Comparison of ENCODE assay signal across 20 mouse cellular contexts in genomic region chr9:89913135-89913534, GRCm38 (mm10). TPM values are rescaled to one million over a fixed set of nuclear protein-coding genes. Genes with fewer than 3 reads are reported as not detected.
DNase-seq lines count a peak whose midpoint lies in the region; ATAC-seq and TF ChIP-seq lines count a peak whose summit lies in the region.
"Had no signal": no experiment of that assay in that cellular context is flagged by ENCODE, and none has a peak within 500 bp of the region (broad histone marks: within the 10 kb centered on the region; RNA-seq: fewer than 3 reads in every experiment).

No protein-coding gene starts in this region.

- H3K27me3 ChIP-seq in heart, embryonic 11.5 days (ENCODE audit: control insufficient read depth, insufficient read depth, low read length) = peaks cover 69% of the 10 kb centered on the region
- peaks cover 78% of the 10 kb centered on the region for H3K27me3 ChIP-seq in heart, embryonic 10.5 days (ENCODE audit: insufficient read depth, poor library complexity, severe bottlenecking)
- H3K27me3 ChIP-seq in liver, embryonic 11.5 days (replicated peaks; ENCODE audit: control insufficient read depth, insufficient read depth, low read length) = peaks cover 46% of the 10 kb centered on the region
- peaks cover 48% of the 10 kb centered on the region for H3K27me3 ChIP-seq in liver, postnatal 0 days (ENCODE audit: insufficient read depth, low read length)
- peaks cover 26% of the 10 kb centered on the region; the same call in 1 of the 2 replicates for H3K27me3 ChIP-seq in stomach, postnatal 0 days (ENCODE audit: control insufficient read depth, insufficient read depth, low read length)

- no peak overlapping the region for H3K4me3 ChIP-seq in heart, embryonic 11.5 days (ENCODE audit: low read depth, low read length)
- no peak overlapping the region for H3K4me3 ChIP-seq in heart, embryonic 10.5 days
- H3K4me3 ChIP-seq in liver, embryonic 11.5 days (ENCODE audit: low read depth, low read length) = no peak overlapping the region
- H3K4me3 ChIP-seq in liver, postnatal 0 days (ENCODE audit: low read depth, low read length) = no peak overlapping the region
- no peak overlapping the region for H3K4me3 ChIP-seq in stomach, postnatal 0 days (ENCODE audit: low read depth, low read length)
- H3K4me3 ChIP-seq: embryonic facial prominence, embryonic 10.5 days; forebrain, embryonic 13.5 days; heart, embryonic 15.5 days; hindbrain, embryonic 13.5 days had no signal

- 0 out of 2 replicates have a peak, but pooled peaks have one; percentile 12 for ATAC-seq in heart, embryonic 11.5 days (replicated peaks; ENCODE audit: insufficient number of reproducible peaks, low FRiP score, low TSS enrichment)
- peak; percentile 30; the same call in 1 of the 2 replicates for ATAC-seq in liver, embryonic 11.5 days (replicated peaks; ENCODE audit: low FRiP score)
- ATAC-seq in liver, postnatal 0 days = peak; percentile 59
- peak; percentile 38; the same call in 1 of the 2 replicates for ATAC-seq in stomach, postnatal 0 days (ENCODE audit: low FRiP score, low TSS enrichment)
- ATAC-seq: activated CD4-positive, CD25-positive, alpha-beta regulatory T cell, adult 4 months; forebrain, embryonic 13.5 days; forebrain, postnatal 0 days; Patski had no signal

- H3K36me3 ChIP-seq in heart, embryonic 11.5 days (ENCODE audit: control insufficient read depth, insufficient read depth, low read length) = no peaks in the 10 kb centered on the region
- no peaks in the 10 kb centered on the region for H3K36me3 ChIP-seq in heart, embryonic 10.5 days
- no peaks in the 10 kb centered on the region for H3K36me3 ChIP-seq in liver, embryonic 11.5 days (ENCODE audit: control insufficient read depth, insufficient read depth, low read length)
- H3K36me3 ChIP-seq in liver, postnatal 0 days (replicated peaks; ENCODE audit: insufficient read depth, low read length) = no peaks in the 10 kb centered on the region
- H3K36me3 ChIP-seq in stomach, postnatal 0 days (ENCODE audit: control insufficient read depth, insufficient read depth, low read length) = no peaks in the 10 kb centered on the region
- H3K36me3 ChIP-seq: embryonic facial prominence, embryonic 10.5 days; heart, embryonic 15.5 days; hindbrain, embryonic 13.5 days had no signal

- no peaks in the 10 kb centered on the region for H3K9me3 ChIP-seq in heart, embryonic 11.5 days (replicated peaks; ENCODE audit: control insufficient read depth, low read length)
- H3K9me3 ChIP-seq in heart, embryonic 10.5 days = no peaks in the 10 kb centered on the region
- no peaks in the 10 kb centered on the region for H3K9me3 ChIP-seq in liver, embryonic 11.5 days (ENCODE audit: control insufficient read depth, low read length)
- no peaks in the 10 kb centered on the region for H3K9me3 ChIP-seq in liver, postnatal 0 days (ENCODE audit: low read length)
- H3K9me3 ChIP-seq in stomach, postnatal 0 days (ENCODE audit: control insufficient read depth, low read length) = no peaks in the 10 kb centered on the region
- H3K9me3 ChIP-seq: embryonic facial prominence, embryonic 10.5 days; forebrain, embryonic 13.5 days; heart, embryonic 15.5 days; hindbrain, embryonic 13.5 days had no signal

- WGBS in heart, embryonic 11.5 days (ENCODE audit: insufficient replicate concordance) = 48% methylated on average over 4 of the region's 4 CpGs
- 41% methylated on average over 4 of the region's 4 CpGs for WGBS in heart, embryonic 10.5 days
- WGBS in liver, embryonic 11.5 days = 37% methylated on average over 4 of the region's 4 CpGs
- 33% methylated on average over 4 of the region's 4 CpGs for WGBS in liver, postnatal 0 days (ENCODE audit: insufficient replicate concordance)
- 27% methylated on average over 4 of the region's 4 CpGs for whole genome bisulfite sequencing in stomach, postnatal 0 days

- no peak overlapping the region for H3K9ac ChIP-seq in heart, embryonic 11.5 days (ENCODE audit: low read depth, low read length)
- H3K9ac ChIP-seq in liver, embryonic 11.5 days (ENCODE audit: low read depth, low read length) = no peak overlapping the region
- H3K9ac ChIP-seq in liver, postnatal 0 days (replicated peaks) = no peak overlapping the region
- H3K9ac ChIP-seq in stomach, postnatal 0 days (ENCODE audit: low read length) = no peak overlapping the region
- H3K9ac ChIP-seq: forebrain, embryonic 13.5 days; forebrain, postnatal 0 days; heart, embryonic 15.5 days; hindbrain, embryonic 13.5 days had no signal

- no peak overlapping the region for H3K27ac ChIP-seq in heart, embryonic 11.5 days (ENCODE audit: low read depth, low read length)
- no peak overlapping the region for H3K27ac ChIP-seq in heart, embryonic 10.5 days
- H3K27ac ChIP-seq in liver, embryonic 11.5 days (ENCODE audit: low read depth, low read length) = no peak overlapping the region
- no peak overlapping the region for H3K27ac ChIP-seq in liver, postnatal 0 days (ENCODE audit: low read depth)
- H3K27ac ChIP-seq in stomach, postnatal 0 days (replicated peaks) = no peak overlapping the region
- H3K27ac ChIP-seq: embryonic facial prominence, embryonic 10.5 days; forebrain, embryonic 13.5 days; heart, embryonic 15.5 days; hindbrain, embryonic 13.5 days had no signal

- no peak overlapping the region for H3K4me2 ChIP-seq in heart, embryonic 11.5 days
- H3K4me2 ChIP-seq in liver, embryonic 11.5 days = no peak overlapping the region
- H3K4me2 ChIP-seq in liver, postnatal 0 days (ENCODE audit: low read depth, low read length) = no peak overlapping the region
- H3K4me2 ChIP-seq in stomach, postnatal 0 days (replicated peaks; ENCODE audit: low read depth) = no peak overlapping the region
- H3K4me2 ChIP-seq: forebrain, embryonic 13.5 days; heart, embryonic 15.5 days; hindbrain, embryonic 13.5 days had no signal

- TF ChIP-seq EP300 in liver, postnatal 0 days (IDR thresholded peaks at IDR 0.05; ENCODE audit: low read depth) = no peak
- TF ChIP-seq EP300 in stomach, postnatal 0 days (optimal IDR thresholded peaks at IDR 0.05) = no peak

- TF ChIP-seq CTCF in liver, postnatal 0 days (IDR thresholded peaks at IDR 0.05; ENCODE audit: low read depth) = no peak
- no peak for TF ChIP-seq CTCF in stomach, postnatal 0 days (IDR thresholded peaks at IDR 0.05; ENCODE audit: low read depth)

- DNase-seq in heart, embryonic 10.5 days (ENCODE audit: low spot score) = no peak
- DNase-seq in liver, embryonic 11.5 days (ENCODE audit: low spot score) = no peak
- DNase-seq in liver = no peak
- no peak for DNase-seq in liver, postnatal 0 days
- peak; percentile 14 for DNase-seq in stomach, postnatal 0 days (ENCODE audit: low spot score)
- DNase-seq in cerebellum, postnatal 25 days = no peak
- DNase-seq in right cerebral cortex, postnatal 36 days (ENCODE audit: low spot score in 2 of 2) = no peak
- DNase-seq: adrenal gland, postnatal 25 days; cerebellum, adult 18-20 months; forebrain, postnatal 0 days; gastrocnemius, postnatal 14 days; heart, postnatal 14 days had no signal

- peaks cover 7% of the 10 kb centered on the region for H3K4me1 ChIP-seq in heart, embryonic 11.5 days (ENCODE audit: control insufficient read depth, insufficient read depth, low read length)
- H3K4me1 ChIP-seq in heart, embryonic 10.5 days = peaks cover 29% of the 10 kb centered on the region
- H3K4me1 ChIP-seq in liver, embryonic 11.5 days (replicated peaks; ENCODE audit: control insufficient read depth, insufficient read depth, low read length) = peaks cover 8% of the 10 kb centered on the region; the same call in 1 of the 2 replicates
- peaks cover 6% of the 10 kb centered on the region for H3K4me1 ChIP-seq in liver, postnatal 0 days (ENCODE audit: insufficient read depth)
- H3K4me1 ChIP-seq in stomach, postnatal 0 days (replicated peaks; ENCODE audit: control insufficient read depth, insufficient read depth) = 0 out of 2 replicates have a peak, but pooled peaks cover 7% of the 10 kb centered on the region

RNA-seq across cellular contexts. Expression of gene Rasgrf1, which starts 3.4 kb away (rescaled TPM):
- polyA plus RNA-seq in heart, embryonic 11.5 days (2014; fragmentation: Nextera tagmentation; extraction: Ambion mirVana) = 0.10 and 0.19 TPM in 2 replicates
- 0.13 and 0.22 TPM in 2 replicates for polyA plus RNA-seq in heart, embryonic 10.5 days (2016; fragmentation: Nextera tagmentation; extraction: Ambion mirVana)
- polyA plus RNA-seq in liver, embryonic 11.5 days (2014; fragmentation: Nextera tagmentation; extraction: Ambion mirVana) = not detected in 2 replicates
- 0.05 TPM in 1 of 2 replicates, not detected in the other for polyA plus RNA-seq in liver, postnatal 0 days (2015; fragmentation: Nextera tagmentation; extraction: Ambion mirVana)
- polyA plus RNA-seq in stomach, postnatal 0 days (2015; fragmentation: Nextera tagmentation; extraction: Ambion mirVana) = 0.13 and 0.22 TPM in 2 replicates
- polyA plus RNA-seq: activated CD4-positive, CD25-positive, alpha-beta regulatory T cell, adult 4 months; C2C12; Patski had no signal
